Mouse (Mus musculus) lung, adult 2 months (tissue): ENCODE measurements at regions not wholly inside any gene's neighbourhood (a gene's known extent, or its start where the extent isn't known, plus 50 kb on each side); places are given as distances from the start of the nearest gene placed in this dataset.
A peak's percentile ranks its signal among the peaks of the same experiment; 100 is the strongest.

Experiments
- CTCF ChIP-seq: fragments of 200-500 bp; IDR thresholded peaks from 2 replicates; pipeline ENCODE4 v1.5.1; 2011; ENCODE audit warnings: mild to moderate bottlenecking, low read length, control low read depth; ENCODE audit not compliant: insufficient read depth
- POLR2A ChIP-seq: fragments of 200-500 bp; IDR thresholded peaks from 2 replicates; pipeline ENCODE4 v1.6.1; 2011; ENCODE audit warnings: low read depth, mild to moderate bottlenecking, control low read depth, low read length, borderline replicate concordance; ENCODE audit errors: extremely low read depth

- TF ChIP-seq CTCF (no peak), POLR2A (peak; percentile 96; the same call in 1 of the 2 replicates)
These were observed 127.5 kb upstream of the Zfp706 start for GRCm38 (mm10) chr15:37134913-37135589.
